Mouse (Mus musculus): ENCODE data around the gene Ralgds.

- TF ChIP-seq ELF1 (IDR thresholded peaks at IDR 0.05; ENCODE audit: low read depth, low read length) (peak; percentile 84), E2F4 (IDR thresholded peaks at IDR 0.05; ENCODE audit: insufficient replicate concordance, low read depth, low read length) (no peak), CTCF (conservative IDR thresholded peaks at IDR 0.05 in 1 of 2, IDR thresholded peaks at IDR 0.05 in 1 of 2; ENCODE audit: low read depth in 2 of 2, low read length in 2 of 2) (peak; percentile 31 to 92), POLR2A (IDR thresholded peaks at IDR 0.05; ENCODE audit: low read depth, low read length) (peak; percentile 95), EP300 (IDR thresholded peaks at IDR 0.05; ENCODE audit: low read length) (no peak), ZNF384 (IDR thresholded peaks at IDR 0.05; ENCODE audit: low read depth, low read length) (no peak), KAT2A (IDR thresholded peaks at IDR 0.05; ENCODE audit: insufficient replicate concordance, low read length) (peak; percentile 69; the same call in 1 of the 2 replicates)
Observed at GRCm38 (mm10) chr2:28467860-28468485, 45.0 kb upstream of the Ralgds start, which contains the start of gene Mrps2.

Data from CH12.LX (cell line).